Mouse (Mus musculus): ENCODE data around the gene Wnt6.

DNA sequence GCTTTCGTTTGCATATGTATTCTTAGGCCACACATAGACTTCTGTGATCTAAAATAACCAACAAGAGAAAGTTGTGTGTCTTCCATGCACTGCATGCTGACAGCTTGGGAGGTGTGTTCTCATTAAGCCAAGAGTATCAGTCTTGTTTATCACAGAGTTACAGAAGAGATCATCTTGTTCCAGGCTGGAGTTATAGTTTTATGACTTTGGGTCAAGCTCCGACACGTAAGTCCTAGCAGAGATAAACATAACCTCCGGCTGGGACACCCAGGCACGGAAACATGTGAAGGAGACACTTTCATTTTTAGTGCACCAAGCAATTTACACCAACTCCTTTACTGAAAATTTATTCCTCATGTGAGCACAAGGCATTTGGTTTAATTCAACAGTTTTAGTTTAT lies 45.6 kb upstream of the Wnt6 start:
- TF ChIP-seq FLI1 (IDR thresholded peaks at IDR 0.05; ENCODE audit: low read length) (no peak), GATA1 (IDR thresholded peaks at IDR 0.05; ENCODE audit: borderline replicate concordance, low read length) (no peak)

Data from megakaryocyte, embryonic 14.5 days (primary cell).